Mouse (Mus musculus): ENCODE measurements around the gene Dohh.

Gene Dohh

DNA sequence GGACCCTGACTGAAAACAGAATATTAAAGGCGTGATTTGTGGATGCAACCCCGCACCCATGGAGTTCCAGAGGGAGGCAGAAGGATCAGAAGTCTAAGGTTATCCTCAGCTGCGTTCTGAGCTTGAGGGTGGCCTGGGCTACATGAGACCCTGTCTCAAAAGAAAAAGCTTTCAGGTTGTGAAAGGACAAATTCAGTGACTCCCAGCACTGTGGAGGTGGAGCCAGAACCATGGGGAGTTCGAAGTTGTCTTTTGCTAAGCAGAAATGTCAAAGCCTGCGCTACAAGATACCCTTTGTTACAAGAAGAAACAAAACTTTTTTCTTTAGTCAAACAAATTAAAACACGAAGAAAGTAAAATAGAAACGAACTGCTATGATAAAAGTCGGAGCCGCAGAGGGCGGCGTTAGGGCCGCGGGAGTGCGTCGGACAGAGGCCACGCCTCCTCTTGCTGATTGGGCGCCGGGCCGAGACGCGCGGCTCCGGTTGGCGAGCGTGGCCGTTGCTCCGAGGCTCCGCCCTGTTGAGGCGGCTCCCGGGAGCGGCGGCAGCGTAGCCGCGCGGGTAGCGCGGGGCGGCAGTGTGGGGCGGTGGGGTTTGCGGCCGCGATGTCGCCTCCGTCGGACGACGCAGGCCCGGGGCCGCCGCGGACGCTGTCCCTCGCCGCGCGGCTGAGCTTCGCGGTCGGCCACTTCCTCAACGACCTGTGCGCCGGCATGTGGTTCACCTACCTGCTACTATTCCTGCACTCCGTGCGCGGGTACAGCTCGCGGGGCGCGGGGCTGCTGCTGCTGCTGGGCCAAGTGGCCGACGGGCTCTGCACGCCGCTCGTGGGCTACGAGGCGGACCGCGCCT, 27.0 kb upstream of the Dohh start, which contains the start of gene Mfsd12:
Gene Mfsd12 (plus strand): TSS at position 501 of the 854 bp plus-strand sequence.
- DNase-seq (ENCODE audit: low read depth, low spot score): peak; percentile 96

- no peak for DNase-seq (ENCODE audit: low read depth, low spot score)
Measured at GRCm38 (mm10) chr10:81358209-81358608, 26.0 kb upstream of the Dohh start.

DNA sequence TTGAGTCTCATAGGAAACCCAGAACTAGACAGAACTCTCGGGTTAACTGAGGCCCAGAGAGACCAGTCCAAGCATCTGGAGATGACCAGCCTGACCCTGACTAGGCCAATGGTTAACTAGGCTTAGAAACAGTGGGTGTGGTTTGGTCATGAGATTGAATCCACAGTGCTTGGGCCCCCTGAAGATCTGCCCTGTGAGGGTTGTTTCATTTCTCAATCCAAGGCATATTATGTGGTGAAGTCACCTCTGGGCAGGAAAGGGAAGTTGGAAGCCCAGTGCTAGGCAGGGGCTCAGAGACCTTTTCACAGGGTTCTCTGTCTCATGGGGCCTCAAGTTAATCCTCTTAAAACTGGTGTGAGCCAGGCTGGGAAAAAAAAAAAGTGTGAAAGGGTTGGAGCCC, 25.4 kb upstream of the Dohh start:
- DNase-seq (ENCODE audit: low read depth, low spot score): no peak

DNA sequence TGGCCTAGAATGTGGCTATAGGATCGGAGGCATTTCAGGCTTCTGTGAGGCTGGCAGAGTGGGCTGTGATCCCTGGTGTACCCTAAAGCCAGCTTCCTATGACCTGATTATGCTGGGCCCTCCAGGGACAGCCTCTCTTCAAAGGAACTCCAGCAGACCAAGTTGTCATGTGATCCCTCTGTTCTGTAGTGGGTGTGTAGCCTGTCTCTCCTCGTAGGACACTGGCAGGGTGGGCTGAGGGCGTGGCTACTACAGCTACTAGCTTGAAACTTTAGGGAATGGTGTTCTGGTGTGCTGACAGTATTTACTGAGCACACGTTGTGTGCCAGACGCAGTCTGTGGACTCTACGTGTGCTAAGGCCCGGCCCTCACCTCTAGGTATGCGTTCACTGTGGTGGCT, 23.5 kb upstream of the Dohh start:
- no peak for DNase-seq (ENCODE audit: low read depth, low spot score)

GRCm38 (mm10) chr10:81362336-81362949, 21.8 kb upstream of the Dohh start:
- DNase-seq (ENCODE audit: low read depth, low spot score): no peak

GRCm38 (mm10) chr10:81363436-81364346, 20.5 kb upstream of the Dohh start:
- DNase-seq (ENCODE audit: low read depth, low spot score): no peak

DNA sequence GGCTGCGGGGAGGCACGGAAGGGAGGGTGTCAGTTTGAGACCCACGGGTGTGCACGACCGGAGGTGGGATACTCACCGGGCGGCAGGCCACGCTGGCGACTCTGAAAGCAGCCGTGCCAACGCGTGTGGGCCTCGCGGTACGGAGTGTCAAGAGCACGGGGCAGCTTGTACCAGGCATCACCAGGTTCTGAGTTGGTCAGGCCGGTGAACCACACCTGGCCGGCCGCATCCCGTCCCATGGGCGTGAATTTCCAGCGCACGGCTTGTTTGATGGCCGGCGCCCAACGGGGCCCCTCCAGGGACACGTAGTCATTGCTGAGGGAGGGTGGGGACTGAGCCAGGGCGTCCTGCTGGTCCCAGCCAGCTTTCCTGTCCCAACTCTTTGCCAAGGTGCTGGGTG, 19.6 kb upstream of the Dohh start:
- DNase-seq (ENCODE audit: low read depth, low spot score): no peak

- DNase-seq (ENCODE audit: low read depth, low spot score): peak; percentile 71
Measured at GRCm38 (mm10) chr10:81365073-81365472, 19.2 kb upstream of the Dohh start.

DNA sequence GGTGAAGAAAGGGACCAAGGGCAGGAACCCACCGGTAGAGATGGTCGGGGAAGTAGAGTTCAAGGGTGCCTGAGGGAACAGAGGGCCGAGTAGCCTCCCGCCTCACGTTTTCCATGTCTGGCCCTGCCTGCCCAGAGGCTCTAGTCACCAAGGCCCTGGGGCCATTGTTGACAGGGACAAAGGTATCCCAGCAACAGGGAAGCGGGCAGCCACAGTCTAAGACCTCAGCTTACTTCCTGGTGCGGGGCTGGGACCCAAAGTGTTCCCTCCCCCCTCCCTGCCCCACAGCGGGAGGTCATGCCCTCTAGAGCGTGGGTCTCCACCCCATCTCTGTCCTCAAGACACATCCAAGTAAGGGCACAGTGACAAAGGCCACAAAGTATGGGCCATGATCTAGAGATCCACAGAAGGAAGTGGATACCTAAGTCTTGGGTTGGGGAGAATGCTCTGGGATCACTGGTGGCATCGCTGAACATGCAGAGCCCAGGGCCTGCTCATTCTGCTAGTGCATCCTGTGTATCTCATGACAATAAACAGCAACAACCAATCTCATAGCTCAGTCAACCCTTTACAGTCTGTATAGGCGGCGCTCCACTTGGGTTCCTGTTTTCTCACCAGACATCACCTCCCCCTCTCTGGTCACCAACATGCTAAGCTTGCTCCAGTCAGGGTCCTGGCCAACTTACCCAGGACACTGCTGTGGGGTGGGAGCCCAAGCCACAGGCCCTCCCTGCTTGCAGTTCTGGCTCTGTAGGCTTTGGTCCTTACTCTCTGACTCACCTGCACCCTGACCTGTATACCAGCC, 18.4 kb upstream of the Dohh start, which contains the start of gene 4930404N11Rik:
Gene 4930404N11Rik (minus strand): TSS at position 145 of the 805 bp plus-strand sequence.
- no peak for DNase-seq (ENCODE audit: low read depth, low spot score)

DNA sequence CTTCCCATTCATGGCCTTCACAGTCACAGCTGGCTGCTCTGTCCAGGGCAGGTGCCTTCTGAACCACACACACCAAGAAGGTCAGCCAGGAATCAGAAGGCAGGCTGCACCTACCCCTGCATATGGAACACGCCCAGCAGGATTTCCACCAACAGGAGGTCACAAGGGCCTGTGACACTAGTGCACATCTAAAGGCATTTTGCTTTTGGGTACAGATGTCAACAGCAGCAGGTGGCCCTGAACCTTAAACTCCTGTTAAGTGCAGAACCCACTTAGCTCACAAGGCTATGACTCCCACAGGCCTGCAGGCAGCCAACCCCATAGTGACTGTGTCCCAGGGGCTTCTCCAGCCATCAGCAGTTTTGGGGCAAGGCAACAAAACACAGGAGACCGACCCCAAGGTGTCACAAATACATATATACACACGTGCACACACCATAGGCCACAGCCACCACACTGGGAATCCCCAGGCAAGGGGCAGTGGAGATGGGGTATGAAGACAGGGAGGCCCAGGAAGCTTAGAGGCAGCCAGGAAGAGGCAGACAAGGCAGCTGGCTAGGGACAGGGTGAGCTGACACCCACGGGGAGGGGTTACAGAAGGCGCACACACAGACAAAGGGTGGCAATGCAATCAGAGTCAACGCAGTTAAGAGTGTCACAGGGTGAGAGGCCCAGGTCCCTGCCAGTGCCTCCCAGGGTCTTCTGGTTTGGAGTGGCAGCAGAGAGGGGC, 17.6 kb upstream of the Dohh start:
- DNase-seq (ENCODE audit: low read depth, low spot score): no peak

DNA sequence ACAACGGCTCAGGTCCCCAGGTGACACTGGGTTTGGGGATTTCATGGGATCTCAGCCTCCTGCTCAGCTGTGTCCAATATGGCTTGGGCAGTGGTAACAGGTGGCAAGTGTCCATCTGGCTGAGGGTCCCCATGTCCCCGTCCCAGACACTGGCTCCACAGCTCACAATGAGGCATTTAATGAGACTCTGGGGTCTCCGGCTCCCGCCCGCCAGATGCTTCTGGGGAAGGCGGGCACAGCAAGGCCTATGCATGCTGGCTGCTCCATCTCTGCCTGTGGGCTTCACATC, 17.1 kb upstream of the Dohh start:
- DNase-seq (ENCODE audit: low read depth, low spot score): no peak

DNA sequence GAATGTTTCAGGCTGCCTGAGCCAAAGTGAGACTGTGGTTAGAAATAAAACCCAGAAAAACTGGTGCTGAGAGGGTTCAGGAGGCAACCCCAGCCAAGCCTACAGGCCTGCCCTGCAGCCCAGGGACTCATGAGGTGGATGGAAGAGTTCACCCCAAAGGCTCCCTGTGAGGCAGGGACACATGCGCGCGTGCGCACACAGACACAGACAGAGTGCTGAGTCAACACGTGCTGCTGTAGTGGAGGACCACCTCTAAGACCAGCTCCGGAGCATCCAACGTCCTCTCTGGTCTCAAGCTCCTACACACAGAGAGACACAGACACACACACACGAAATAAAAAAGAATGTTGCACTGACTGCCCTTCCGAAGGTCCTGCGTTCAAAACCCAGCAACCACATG, 8.9 kb upstream of the Dohh start:
- no peak for DNase-seq (ENCODE audit: low read depth, low spot score)

- no peak for DNase-seq (ENCODE audit: low read depth, low spot score)
Measured at GRCm38 (mm10) chr10:81376561-81377361, 7.5 kb upstream of the Dohh start.

DNA sequence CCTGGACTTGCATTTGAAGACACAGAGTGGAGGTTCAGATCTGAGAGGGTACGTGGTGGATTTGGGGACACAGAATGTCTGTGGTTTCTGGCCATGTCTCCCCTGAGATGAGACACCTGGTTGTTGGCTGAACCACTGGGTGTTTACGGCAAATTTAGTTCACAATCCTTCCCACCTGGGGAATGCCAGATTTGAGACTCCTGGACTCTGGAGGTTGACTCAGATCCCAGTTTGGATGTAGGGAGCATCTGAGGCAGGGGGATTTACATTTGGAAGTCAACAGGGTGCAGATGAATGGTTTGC, 6.9 kb upstream of the Dohh start:
- DNase-seq (ENCODE audit: low read depth, low spot score): no peak

DNA sequence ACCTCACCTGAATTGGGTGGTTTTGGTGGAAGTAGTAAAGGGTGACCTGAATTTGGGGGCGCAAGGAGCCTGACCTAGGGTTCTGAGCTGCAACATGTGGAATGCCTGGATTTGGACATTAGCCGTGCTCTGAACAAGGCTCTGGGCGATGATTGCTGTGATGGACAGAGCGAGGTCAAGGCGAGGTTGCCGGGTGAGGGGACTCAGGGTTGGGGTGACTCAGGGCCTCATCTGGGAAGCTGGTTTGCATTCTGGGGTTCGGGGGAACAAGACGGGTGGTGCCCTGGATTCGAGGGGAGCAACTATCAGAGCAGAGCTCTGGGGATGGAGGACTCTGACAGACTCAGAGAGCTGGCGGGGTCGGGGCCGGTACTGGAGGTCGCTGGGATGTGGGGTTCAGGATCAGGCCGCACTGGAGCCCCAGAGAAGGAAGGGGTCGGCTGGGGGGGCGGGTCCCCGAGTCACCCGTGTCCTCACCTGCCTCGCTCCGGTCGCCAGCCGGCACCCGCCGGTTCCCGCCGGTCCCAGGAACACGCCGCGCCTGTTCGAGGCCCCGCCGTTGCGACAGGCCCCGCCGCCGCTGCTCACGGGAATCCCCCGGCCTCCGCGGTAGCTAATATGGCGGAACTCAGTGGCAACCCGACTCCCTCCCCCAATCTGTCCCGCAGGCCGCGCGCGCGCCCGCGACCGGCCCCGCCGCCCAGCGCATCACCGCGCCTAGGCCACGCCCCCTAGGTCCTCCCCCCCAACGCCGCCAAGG, 6.3 kb upstream of the Dohh start, which contains the start of gene Fzr1:
Gene Fzr1 (minus strand): TSS at position 724 of the 760 bp plus-strand sequence.
- no peak for DNase-seq (ENCODE audit: low read depth, low spot score)

DNA sequence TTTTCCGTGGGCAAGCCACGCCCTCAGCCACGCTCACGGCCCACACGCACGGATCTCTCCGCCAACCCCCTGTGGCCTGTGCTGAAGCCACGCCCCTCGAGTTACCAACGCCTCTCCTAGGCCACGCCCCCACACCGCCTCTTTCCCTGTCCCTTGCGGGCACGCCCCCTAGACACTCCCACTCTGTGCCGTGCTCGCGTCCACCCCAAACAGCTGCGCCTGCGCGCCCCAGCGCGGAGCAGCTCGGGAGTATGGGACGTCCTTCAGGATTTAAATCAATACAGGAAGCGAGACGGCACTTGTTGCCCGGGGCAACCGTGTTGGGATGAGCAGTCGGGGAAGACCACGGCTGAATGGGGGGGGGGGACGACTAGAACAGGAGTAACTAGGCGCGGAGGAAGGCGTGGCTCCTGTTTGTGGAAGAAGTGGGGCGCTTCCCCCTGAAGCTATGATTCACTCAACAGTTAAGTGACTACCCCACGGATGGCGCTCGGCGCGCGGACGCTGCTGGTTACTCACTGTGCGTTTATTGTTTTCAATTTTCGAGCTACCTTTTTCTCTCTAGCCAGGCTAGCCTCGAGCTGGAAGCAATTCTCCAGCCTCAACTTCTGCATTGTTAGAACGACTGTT, 5.6 kb upstream of the Dohh start:
- peak; percentile 100 for DNase-seq (ENCODE audit: low read depth, low spot score)

DNA sequence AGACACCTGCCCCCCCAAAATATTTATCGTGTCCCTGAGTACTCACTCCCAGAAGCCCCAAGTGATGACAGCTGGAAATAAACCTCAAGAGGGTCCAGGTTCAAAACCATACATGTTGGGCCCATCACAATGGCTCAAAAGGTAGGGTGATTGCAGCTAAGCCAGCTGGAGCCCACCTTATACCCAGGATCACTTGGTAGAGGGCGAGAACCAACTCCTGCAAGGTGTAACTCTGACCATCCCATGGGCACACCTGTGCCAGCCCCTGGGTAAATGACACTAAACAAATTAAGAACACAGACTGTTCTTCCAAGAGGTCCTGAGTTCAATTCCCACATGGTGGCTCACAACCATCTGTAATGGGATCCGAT, 5.1 kb upstream of the Dohh start:
- DNase-seq (ENCODE audit: low read depth, low spot score): no peak

DNA sequence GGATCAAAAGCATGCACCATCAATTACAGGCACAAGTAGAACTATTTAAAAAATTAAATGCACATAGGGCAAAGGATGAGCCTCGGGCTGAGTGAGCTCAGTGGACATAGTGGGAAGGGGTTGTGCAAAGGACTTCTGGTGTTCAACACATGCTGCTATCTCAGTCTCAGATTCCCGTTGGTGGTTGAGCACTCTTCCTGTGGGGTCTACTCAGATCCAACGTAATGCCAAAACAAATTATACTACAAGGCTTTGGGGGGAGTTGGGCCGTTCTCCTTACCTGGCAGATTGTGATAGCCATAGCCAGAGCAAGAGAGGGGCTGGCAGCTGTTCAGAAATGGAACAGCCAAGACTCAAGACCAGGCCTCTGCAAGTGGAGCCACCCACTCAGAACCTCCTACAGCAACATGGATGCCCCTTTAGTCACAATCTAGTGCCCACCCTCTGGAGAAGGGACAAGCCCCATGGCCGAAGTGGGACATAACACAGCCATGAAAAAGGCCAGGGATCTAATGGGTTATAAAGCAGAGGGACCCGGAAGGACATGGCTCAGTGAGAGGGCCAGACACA, 4.3 kb upstream of the Dohh start:
- no peak for DNase-seq (ENCODE audit: low read depth, low spot score)
